ENCODE assay signal across 9 mouse cellular contexts in the genomic region with DNA sequence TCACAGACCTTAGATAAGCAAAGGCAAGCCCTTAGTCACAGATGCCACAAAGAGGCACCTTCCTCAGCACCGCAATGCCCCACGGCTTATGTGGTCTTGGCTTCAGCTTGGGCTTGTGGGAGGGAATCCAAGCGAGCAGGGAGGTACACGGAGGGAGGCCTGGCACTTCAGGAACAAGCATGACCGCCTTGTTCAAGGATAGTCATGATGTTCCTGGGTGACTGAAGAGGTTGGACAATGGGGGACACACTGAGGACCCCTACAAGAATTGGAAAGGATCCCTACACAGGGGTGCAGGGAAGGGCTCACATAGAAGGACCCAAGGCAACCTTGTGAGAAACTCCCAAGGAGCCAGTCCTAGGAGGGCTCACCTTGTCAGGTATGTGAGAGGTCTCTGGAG. TPM values are rescaled to one million over a fixed set of nuclear protein-coding genes. Genes with fewer than 3 reads are reported as not detected.
DNase-seq lines count a peak whose midpoint lies in the region; ATAC-seq and TF ChIP-seq lines count a peak whose summit lies in the region.
"Had no signal": no experiment of that assay in that cellular context is flagged by ENCODE, and none has a peak within 500 bp of the region (broad histone marks: within the 10 kb centered on the region; RNA-seq: fewer than 3 reads in every experiment).

No protein-coding gene starts in this region.

- peaks cover 36% of the 10 kb centered on the region for H3K4me1 ChIP-seq in heart, embryonic 12.5 days (replicated peaks)
- peaks cover 11 to 29% of the 10 kb centered on the region in 2 experiments; a peak in 3 of 4 replicates for H3K4me1 ChIP-seq in MEL (ENCODE audit: control insufficient read depth in 1 of 2, insufficient read depth in 2 of 2, low read length in 2 of 2)
- peaks cover 40% of the 10 kb centered on the region for H3K4me1 ChIP-seq in hindbrain, embryonic 10.5 days (replicated peaks)
- peaks cover 27% of the 10 kb centered on the region for H3K4me1 ChIP-seq in midbrain, embryonic 11.5 days (ENCODE audit: control insufficient read depth, insufficient read depth, low read length)

- no peak for DNase-seq in heart, postnatal 36 days
- DNase-seq in MEL (ENCODE audit: low read depth, low spot score), result peak; percentile 58
- no peak for DNase-seq in hindbrain, embryonic 10.5 days (ENCODE audit: low spot score)
- no peak for DNase-seq in midbrain, embryonic 11.5 days (ENCODE audit: low spot score, missing footprints)
- DNase-seq in layer of hippocampus, adult 9-10 months (ENCODE audit: low spot score), result no peak
- DNase-seq in ovary, adult 18-20 months (ENCODE audit: low spot score), result no peak
- DNase-seq: gastrocnemius, postnatal 14 days had no signal

- 73% methylated on average over 5 of the region's 5 CpGs for WGBS in heart, embryonic 12.5 days
- 86% methylated on average over 5 of the region's 5 CpGs for WGBS in hindbrain, embryonic 10.5 days
- WGBS in midbrain, embryonic 11.5 days, result 87% methylated on average over 5 of the region's 5 CpGs

- ATAC-seq in heart, embryonic 12.5 days (ENCODE audit: insufficient number of reproducible peaks, low FRiP score), result no peak
- ATAC-seq in midbrain, embryonic 11.5 days (ENCODE audit: low FRiP score), result peak; percentile 8; the same call in 1 of the 2 replicates
- ATAC-seq in frontal cortex, adult (ENCODE audit: low TSS enrichment), result no peak

- 0 out of 2 replicates have a peak overlapping the region, but pooled peaks have one; percentile 100 for H3K4me3 ChIP-seq in heart, embryonic 12.5 days
- H3K4me3 ChIP-seq in MEL (ENCODE audit: control insufficient read depth in 1 of 2, insufficient read depth in 1 of 2, low read depth in 2 of 2, low read length in 2 of 2), result peak overlapping the region in 1 of 2 experiments; percentile 97; a peak in 1 of 4 replicates
- peak overlapping the region; percentile 99 for H3K4me3 ChIP-seq in hindbrain, embryonic 10.5 days
- H3K4me3 ChIP-seq in midbrain, embryonic 11.5 days (ENCODE audit: low read depth, low read length), result no peak overlapping the region; the same call in 1 of the 2 replicates

- TF ChIP-seq EP300 in MEL (IDR thresholded peaks at IDR 0.05; ENCODE audit: low read depth in 1 of 2, low read length in 2 of 2), result no peak

- TF ChIP-seq CTCF in MEL (IDR thresholded peaks at IDR 0.05 in 2 of 3, conservative IDR thresholded peaks at IDR 0.05 in 1 of 3; ENCODE audit: control insufficient read depth in 1 of 3, insufficient read depth in 1 of 3, low read depth in 2 of 3, low read length in 3 of 3, poor library complexity in 1 of 3, severe bottlenecking in 1 of 3), result no peak

- no peak overlapping the region for H3K27ac ChIP-seq in heart, embryonic 12.5 days (ENCODE audit: poor library complexity, severe bottlenecking)
- no peak overlapping the region for H3K27ac ChIP-seq in MEL (ENCODE audit: control insufficient read depth, low read depth, low read length)
- peak overlapping the region; percentile 99 for H3K27ac ChIP-seq in hindbrain, embryonic 10.5 days
- no peak overlapping the region for H3K27ac ChIP-seq in midbrain, embryonic 11.5 days (ENCODE audit: low read depth, low read length)

- no peaks in the 10 kb centered on the region; the same call in 1 of the 2 replicates for H3K36me3 ChIP-seq in heart, embryonic 12.5 days
- peaks cover under 1 to 18% of the 10 kb centered on the region in 2 experiments; a peak in 3 of 4 replicates for H3K36me3 ChIP-seq in MEL (ENCODE audit: control insufficient read depth in 1 of 2, insufficient read depth in 2 of 2, low read length in 2 of 2)
- peaks cover 13% of the 10 kb centered on the region for H3K36me3 ChIP-seq in hindbrain, embryonic 10.5 days
- no peaks in the 10 kb centered on the region for H3K36me3 ChIP-seq in midbrain, embryonic 11.5 days (ENCODE audit: control insufficient read depth, insufficient read depth, low read length)

- H3K9me3 ChIP-seq in heart, embryonic 12.5 days (replicated peaks), result no peaks in the 10 kb centered on the region
- H3K9me3 ChIP-seq in MEL (replicated peaks; ENCODE audit: insufficient read depth, low read length), result no peaks in the 10 kb centered on the region
- no peaks in the 10 kb centered on the region for H3K9me3 ChIP-seq in hindbrain, embryonic 10.5 days
- H3K9me3 ChIP-seq in midbrain, embryonic 11.5 days (ENCODE audit: control insufficient read depth, low read length), result no peaks in the 10 kb centered on the region

- H3K79me2 ChIP-seq in MEL (ENCODE audit: control insufficient read depth, insufficient read depth, low read length, poor library complexity), result peaks cover 41% of the 10 kb centered on the region

- H3K4me2 ChIP-seq in heart, embryonic 12.5 days, result peak overlapping the region; percentile 86
- peak overlapping the region; percentile 97 for H3K4me2 ChIP-seq in midbrain, embryonic 11.5 days

- intact Hi-C loops in heart, postnatal 36 days (cut with DNase I), result no loop called here

- H3K9ac ChIP-seq in heart, embryonic 12.5 days, result peak overlapping the region; percentile 100; the same call in 1 of the 2 replicates
- no peak overlapping the region for H3K9ac ChIP-seq in MEL (ENCODE audit: control insufficient read depth, low read depth, low read length, poor library complexity, severe bottlenecking)
- H3K9ac ChIP-seq in midbrain, embryonic 11.5 days (ENCODE audit: low read length), result peak overlapping the region; percentile 100

- H3K27me3 ChIP-seq in heart, embryonic 12.5 days (replicated peaks), result no peaks in the 10 kb centered on the region
- peaks cover 2 to 4% of the 10 kb centered on the region in 2 experiments; a peak in 1 of 4 replicates for H3K27me3 ChIP-seq in MEL (ENCODE audit: control insufficient read depth in 1 of 2, insufficient read depth in 2 of 2, low read length in 2 of 2)
- no peaks in the 10 kb centered on the region for H3K27me3 ChIP-seq in hindbrain, embryonic 10.5 days (ENCODE audit: insufficient read depth, poor library complexity, severe bottlenecking)
- no peaks in the 10 kb centered on the region for H3K27me3 ChIP-seq in midbrain, embryonic 11.5 days (ENCODE audit: control insufficient read depth, insufficient read depth, low read length)

- TF ChIP-seq RAD21 in MEL (IDR thresholded peaks at IDR 0.05; ENCODE audit: low read depth, low read length), result no peak

- no peak for TF ChIP-seq POLR2A in MEL (IDR thresholded peaks at IDR 0.05; ENCODE audit: control insufficient read depth in 1 of 2, insufficient read depth in 1 of 2, low read depth in 1 of 2, low read length in 2 of 2, poor library complexity in 1 of 2)

TF ChIP-seq in MEL, 35 proteins besides CTCF, POLR2A, EP300 and RAD21 (continues in another document):
- TF ChIP-seq RCOR1 (IDR thresholded peaks at IDR 0.05; ENCODE audit: low read depth, low read length), result no peak
- no peak for TF ChIP-seq BHLHE40 (IDR thresholded peaks at IDR 0.05; ENCODE audit: borderline replicate concordance, low read depth, low read length)
- no peak for TF ChIP-seq ZNF384 (IDR thresholded peaks at IDR 0.05; ENCODE audit: low read depth, low read length)
- no peak for TF ChIP-seq UBTF (IDR thresholded peaks at IDR 0.05; ENCODE audit: borderline replicate concordance, insufficient read depth, low read depth, low read length)

RNA-seq across cellular contexts. Expression of gene Mta1, which starts 1.0 kb away (rescaled TPM):
- polyA plus RNA-seq in heart, embryonic 12.5 days (2016; fragmentation: Nextera tagmentation; extraction: Ambion mirVana), result 11.3 and 11.4 TPM in 2 replicates
- 10 to 100 TPM; 48.7 to 56.4 TPM for total RNA-seq in heart, postnatal 36 days (2021)
- 99.5 and 102 TPM in 2 replicates for total RNA-seq in MEL (2012; rRNA removed)
- polyA plus RNA-seq in MEL (2012; ENCODE audit: insufficient read depth in 1 of 2, insufficient read length in 2 of 2, low read depth in 1 of 2, low replicate concordance in 2 of 2, missing spikeins in 1 of 2), result 100 to 1,000 TPM in 1 of 2 experiments, 10 to 100 TPM in 1; 69.0 to 410 TPM
- 18.5 and 20.6 TPM in 2 replicates for polyA plus RNA-seq in hindbrain, embryonic 10.5 days (2016; fragmentation: Nextera tagmentation; extraction: Ambion mirVana)
- polyA plus RNA-seq in midbrain, embryonic 11.5 days (2014; fragmentation: Nextera tagmentation; extraction: Ambion mirVana), result 19.2 and 21.4 TPM in 2 replicates

RNA-seq across cellular contexts. Expression of gene Tex22, which starts 22.7 kb away (rescaled TPM):
- polyA plus RNA-seq in heart, embryonic 12.5 days (2016; fragmentation: Nextera tagmentation; extraction: Ambion mirVana), result not detected in 2 replicates
- total RNA-seq in heart, postnatal 36 days (2021), result not detected
- 0.59 and 0.65 TPM in 2 replicates for total RNA-seq in MEL (2012; rRNA removed)
- under 1 TPM in 1 of 2 experiments, not detected in 1; 0.43 TPM for polyA plus RNA-seq in MEL (2012; ENCODE audit: insufficient read depth in 1 of 2, insufficient read length in 2 of 2, low read depth in 1 of 2, low replicate concordance in 2 of 2, missing spikeins in 1 of 2)
- 0.12 TPM in 1 of 2 replicates, not detected in the other for polyA plus RNA-seq in hindbrain, embryonic 10.5 days (2016; fragmentation: Nextera tagmentation; extraction: Ambion mirVana)
- not detected in 2 replicates for polyA plus RNA-seq in midbrain, embryonic 11.5 days (2014; fragmentation: Nextera tagmentation; extraction: Ambion mirVana)

RNA-seq across cellular contexts. Expression of gene Crip2, which starts 43.0 kb away (rescaled TPM):
- 1,186 and 1,223 TPM in 2 replicates for polyA plus RNA-seq in heart, embryonic 12.5 days (2016; fragmentation: Nextera tagmentation; extraction: Ambion mirVana)
- 1,000 to 10,000 TPM; 1,482 to 1,552 TPM for total RNA-seq in heart, postnatal 36 days (2021)
- 65.2 and 67.8 TPM in 2 replicates for total RNA-seq in MEL (2012; rRNA removed)
- polyA plus RNA-seq in MEL (2012; ENCODE audit: insufficient read depth in 1 of 2, insufficient read length in 2 of 2, low read depth in 1 of 2, low replicate concordance in 2 of 2, missing spikeins in 1 of 2), result 100 to 1,000 TPM in 1 of 2 experiments, not detected in 1; 261 TPM
- polyA plus RNA-seq in hindbrain, embryonic 10.5 days (2016; fragmentation: Nextera tagmentation; extraction: Ambion mirVana), result 195 and 260 TPM in 2 replicates
- polyA plus RNA-seq in midbrain, embryonic 11.5 days (2014; fragmentation: Nextera tagmentation; extraction: Ambion mirVana), result 226 and 247 TPM in 2 replicates

RNA-seq across cellular contexts. Expression of gene Crip1, which starts 49.1 kb away (rescaled TPM):
- polyA plus RNA-seq in heart, embryonic 12.5 days (2016; fragmentation: Nextera tagmentation; extraction: Ambion mirVana), result 464 and 485 TPM in 2 replicates
- total RNA-seq in heart, postnatal 36 days (2021), result 100 to 1,000 TPM; 190 to 198 TPM
- total RNA-seq in MEL (2012; rRNA removed), result 419 and 438 TPM in 2 replicates
- polyA plus RNA-seq in MEL (2012; ENCODE audit: insufficient read depth in 1 of 2, insufficient read length in 2 of 2, low read depth in 1 of 2, low replicate concordance in 2 of 2, missing spikeins in 1 of 2), result 100 to 1,000 TPM in 1 of 2 experiments, not detected in 1; 282 TPM
- polyA plus RNA-seq in hindbrain, embryonic 10.5 days (2016; fragmentation: Nextera tagmentation; extraction: Ambion mirVana), result 84.9 and 97.7 TPM in 2 replicates
- polyA plus RNA-seq in midbrain, embryonic 11.5 days (2014; fragmentation: Nextera tagmentation; extraction: Ambion mirVana), result 87.1 and 95.7 TPM in 2 replicates

RNA-seq across cellular contexts. Expression of gene Tedc1, which starts 59.2 kb away (rescaled TPM):
- polyA plus RNA-seq in heart, embryonic 12.5 days (2016; fragmentation: Nextera tagmentation; extraction: Ambion mirVana), result 24.5 and 26.9 TPM in 2 replicates
- total RNA-seq in heart, postnatal 36 days (2021), result under 1 TPM; 0.19 to 0.49 TPM
- 40.6 and 50.7 TPM in 2 replicates for total RNA-seq in MEL (2012; rRNA removed)
- polyA plus RNA-seq in MEL (2012; ENCODE audit: insufficient read depth in 1 of 2, insufficient read length in 2 of 2, low read depth in 1 of 2, low replicate concordance in 2 of 2, missing spikeins in 1 of 2), result 10 to 100 TPM in 1 of 2 experiments, not detected in 1; 74.7 TPM
- polyA plus RNA-seq in hindbrain, embryonic 10.5 days (2016; fragmentation: Nextera tagmentation; extraction: Ambion mirVana), result 59.5 and 66.4 TPM in 2 replicates
- 25.6 and 31.5 TPM in 2 replicates for polyA plus RNA-seq in midbrain, embryonic 11.5 days (2014; fragmentation: Nextera tagmentation; extraction: Ambion mirVana)
